Mouse (Mus musculus) forebrain, embryonic 14.5 days (tissue): ENCODE data around the gene Atf7. TPM values are rescaled to one million over a fixed set of nuclear protein-coding genes. Genes with fewer than 3 reads are reported as not detected.

Experiments
- ATAC-seq: fragments of 200-750 bp; cut with Nextera tagmentation; 2 replicates; pipeline ENCODE4 v1.8.0; 2017; ENCODE audit warnings: mild to moderate bottlenecking, moderate library complexity
- DNase-seq: peaks from one replicate; pipeline ENCODE4 v3.0.0-alpha.2; 2015; ENCODE audit warnings: low spot score
- H3K27ac ChIP-seq: fragments of 300-500 bp; sonication (generic); 2 replicates; pipeline ENCODE4 v1.5.1; 2014; ENCODE audit warnings: low read depth, mild to moderate bottlenecking, control low read depth, low read length, moderate library complexity
- H3K27me3 ChIP-seq: fragments of 300-500 bp; sonication (generic); replicated peaks from 2 replicates; pipeline ENCODE4 v1.6.1; 2014; ENCODE audit warnings: low read length, control low read depth, mixed read lengths; ENCODE audit not compliant: control insufficient read depth, insufficient read depth
- H3K36me3 ChIP-seq: fragments of 300-500 bp; sonication (generic); 2 replicates; pipeline ENCODE4 v1.6.1; 2014; ENCODE audit warnings: low read length, control low read depth; ENCODE audit not compliant: control insufficient read depth, insufficient read depth
- H3K4me1 ChIP-seq: fragments of 300-500 bp; sonication (generic); 2 replicates; pipeline ENCODE4 v1.6.1; 2014; ENCODE audit warnings: antibody characterized with exemption, low read length, control low read depth; ENCODE audit not compliant: control insufficient read depth, insufficient read depth
- H3K4me2 ChIP-seq: fragments of 300-500 bp; sonication (generic); 2 replicates; pipeline ENCODE4 v1.6.1; 2014; ENCODE audit warnings: mild to moderate bottlenecking, control low read depth, low read length
- H3K4me3 ChIP-seq: fragments of 300-500 bp; sonication (generic); 2 replicates; pipeline ENCODE4 v1.5.1; 2014; ENCODE audit warnings: low read depth, low read length, control low read depth
- H3K9ac ChIP-seq: fragments of 300-500 bp; sonication (generic); 2 replicates; pipeline ENCODE4 v1.6.1; 2014; ENCODE audit warnings: mild to moderate bottlenecking, low read length, control low read depth, moderate library complexity
- H3K9me3 ChIP-seq: fragments of 300-500 bp; sonication (generic); replicated peaks from 2 replicates; pipeline ENCODE4 v1.6.1; 2016; ENCODE audit warnings: low read length, control low read depth, mixed read lengths; ENCODE audit not compliant: control insufficient read depth
- WGBS: fragments of 180-500 bp; shearing (Covaris S2); extraction: QIAGEN DNeasy Blood & Tissue Kit; methylation state at CpG from one replicate; pipeline ENCODE4 v1.1.7; 2014; 5-methylcytosine and 5-hydroxymethylcytosine counted together
- polyA plus RNA-seq: library from polyadenylated mRNA; unstranded; fragments of >200 nt; fragmentation: Nextera tagmentation; extraction: Ambion mirVana; gene quantifications from 2 replicates; pipeline ENCODE4 v1.2.1, GENCODE M21; 2014

Gene Atf7
- polyA plus RNA-seq, 1 experiment from 2014 or later: 12.6 TPM

- no peak overlapping the region for H3K27ac ChIP-seq
- H3K36me3 ChIP-seq: no peaks in the 10 kb centered on the region
- H3K4me3 ChIP-seq: no peak overlapping the region
- DNase-seq (peak; percentile 48), ATAC-seq (0 out of 2 replicates have a peak, but pooled peaks have one; percentile 46)
- no peaks in the 10 kb centered on the region for H3K9me3 ChIP-seq
- no peak overlapping the region for H3K4me2 ChIP-seq
- no peak overlapping the region for H3K9ac ChIP-seq
- no peaks in the 10 kb centered on the region for H3K27me3 ChIP-seq
- peaks cover 6% of the 10 kb centered on the region; the same call in 1 of the 2 replicates for H3K4me1 ChIP-seq
- 39% methylated on average over 1 of the region's 1 CpGs for whole genome bisulfite sequencing
Measured at GRCm38 (mm10) chr15:102576972-102577371, 48.3 kb downstream of the Atf7 start.

- no peaks in the 10 kb centered on the region for H3K27me3 ChIP-seq
- ATAC-seq: no peak
- no peak for DNase-seq
- no peaks in the 10 kb centered on the region for H3K9me3 ChIP-seq
- no peak overlapping the region for H3K4me2 ChIP-seq
- peaks cover 3% of the 10 kb centered on the region; the same call in 1 of the 2 replicates for H3K4me1 ChIP-seq
- WGBS: 90% methylated on average over 3 of the region's 3 CpGs
- H3K36me3 ChIP-seq: no peaks in the 10 kb centered on the region
- H3K27ac ChIP-seq: no peak overlapping the region
- no peak overlapping the region for H3K4me3 ChIP-seq
- no peak overlapping the region for H3K9ac ChIP-seq
Measured at GRCm38 (mm10) chr15:102572081-102572480, 53.2 kb downstream of the Atf7 start.

- ATAC-seq (no peak), DNase-seq (no peak)
- Histone ChIP-seq H3K9ac (no peak overlapping the region), H3K27me3 (no peaks in the 10 kb centered on the region), H3K4me1 (no peaks in the 10 kb centered on the region), H3K4me3 (no peak overlapping the region), H3K27ac (no peak overlapping the region), H3K36me3 (0 out of 2 replicates have a peak, but pooled peaks cover 4% of the 10 kb centered on the region), H3K9me3 (no peaks in the 10 kb centered on the region), H3K4me2 (no peak overlapping the region)
- WGBS: 90% methylated on average over 2 of the region's 2 CpGs
Measured at GRCm38 (mm10) chr15:102567849-102568248, 57.4 kb downstream of the Atf7 start.

- 0 out of 2 replicates have a peak, but pooled peaks cover 10% of the 10 kb centered on the region for H3K36me3 ChIP-seq
- no peak overlapping the region for H3K4me2 ChIP-seq
- no peaks in the 10 kb centered on the region for H3K9me3 ChIP-seq
- no peak overlapping the region for H3K27ac ChIP-seq
- no peak overlapping the region for H3K4me3 ChIP-seq
- DNase-seq: no peak
- H3K4me1 ChIP-seq: no peaks in the 10 kb centered on the region
- H3K27me3 ChIP-seq: no peaks in the 10 kb centered on the region
- ATAC-seq: no peak
- no peak overlapping the region for H3K9ac ChIP-seq
- 69% methylated on average over 5 of the region's 5 CpGs for WGBS
Measured at GRCm38 (mm10) chr15:102563681-102564080, 61.6 kb downstream of the Atf7 start.

GRCm38 (mm10) chr15:102563061-102563460, 62.2 kb downstream of the Atf7 start:
- DNase-seq (no peak), ATAC-seq (no peak)
- no peaks in the 10 kb centered on the region for H3K4me1 ChIP-seq
- no peak overlapping the region for H3K4me3 ChIP-seq
- H3K27ac ChIP-seq: no peak overlapping the region
- H3K36me3 ChIP-seq: 0 out of 2 replicates have a peak, but pooled peaks cover 10% of the 10 kb centered on the region
- H3K9me3 ChIP-seq: no peaks in the 10 kb centered on the region
- H3K27me3 ChIP-seq: no peaks in the 10 kb centered on the region
- H3K9ac ChIP-seq: no peak overlapping the region
- 83% methylated on average over 3 of the region's 3 CpGs for WGBS
- H3K4me2 ChIP-seq: no peak overlapping the region

- H3K9me3 ChIP-seq: no peaks in the 10 kb centered on the region
- no peak overlapping the region for H3K9ac ChIP-seq
- no peak overlapping the region for H3K4me2 ChIP-seq
- no peaks in the 10 kb centered on the region for H3K4me1 ChIP-seq
- H3K4me3 ChIP-seq: no peak overlapping the region
- ATAC-seq (no peak), DNase-seq (no peak)
- H3K27me3 ChIP-seq: no peaks in the 10 kb centered on the region
- H3K36me3 ChIP-seq: 0 out of 2 replicates have a peak, but pooled peaks cover 10% of the 10 kb centered on the region
- 88% methylated on average over 1 of the region's 1 CpGs for WGBS
- 0 out of 2 replicates have a peak overlapping the region, but pooled peaks have one; percentile 23 for H3K27ac ChIP-seq
Measured at GRCm38 (mm10) chr15:102562491-102562890, 62.8 kb downstream of the Atf7 start.

- Histone ChIP-seq H3K27ac (no peak overlapping the region), H3K4me2 (no peak overlapping the region), H3K4me3 (no peak overlapping the region), H3K9me3 (no peaks in the 10 kb centered on the region), H3K27me3 (no peaks in the 10 kb centered on the region), H3K9ac (no peak overlapping the region), H3K36me3 (peaks cover 37% of the 10 kb centered on the region), H3K4me1 (no peaks in the 10 kb centered on the region)
- no peak for ATAC-seq
- DNase-seq: no peak
Measured at GRCm38 (mm10) chr15:102557580-102557979, 67.7 kb downstream of the Atf7 start.

GRCm38 (mm10) chr15:102555581-102555980, 69.7 kb downstream of the Atf7 start:
- no peaks in the 10 kb centered on the region for H3K9me3 ChIP-seq
- no peaks in the 10 kb centered on the region for H3K27me3 ChIP-seq
- H3K27ac ChIP-seq: no peak overlapping the region
- H3K36me3 ChIP-seq: peaks cover 45% of the 10 kb centered on the region
- DNase-seq: no peak
- no peak overlapping the region for H3K4me3 ChIP-seq
- H3K9ac ChIP-seq: no peak overlapping the region
- WGBS: 91% methylated on average over 1 of the region's 1 CpGs
- no peak overlapping the region for H3K4me2 ChIP-seq
- no peaks in the 10 kb centered on the region for H3K4me1 ChIP-seq
- no peak for ATAC-seq

GRCm38 (mm10) chr15:102552599-102552998, 72.7 kb downstream of the Atf7 start:
- H3K9ac ChIP-seq: no peak overlapping the region
- DNase-seq: no peak
- H3K4me3 ChIP-seq: no peak overlapping the region
- no peaks in the 10 kb centered on the region for H3K27me3 ChIP-seq
- 95% methylated on average over 5 of the region's 5 CpGs for WGBS
- no peaks in the 10 kb centered on the region for H3K9me3 ChIP-seq
- H3K4me1 ChIP-seq: peaks cover under 1% of the 10 kb centered on the region; the same call in 1 of the 2 replicates
- H3K4me2 ChIP-seq: no peak overlapping the region
- no peak for ATAC-seq
- H3K27ac ChIP-seq: no peak overlapping the region
- H3K36me3 ChIP-seq: peaks cover 45% of the 10 kb centered on the region
